Mouse (Mus musculus) kidney, embryonic 16.5 days (tissue): ENCODE data around the gene Fam172a. TPM values are rescaled to one million over a fixed set of nuclear protein-coding genes. Genes with fewer than 3 reads are reported as not detected.

Source experiments
- ATAC-seq: fragments of 200-750 bp; cut with Nextera tagmentation; 2 replicates; pipeline ENCODE4 v1.8.0; 2017; ENCODE audit warnings: moderate TSS enrichment; ENCODE audit not compliant: low FRiP score, low TSS enrichment
- H3K27ac ChIP-seq: fragments of 300-500 bp; sonication (generic); 2 replicates; pipeline ENCODE4 v1.5.1; 2014; ENCODE audit warnings: low read length
- H3K27me3 ChIP-seq: fragments of 300-500 bp; sonication (generic); 2 replicates; pipeline ENCODE4 v1.6.1; 2014; ENCODE audit warnings: low read length, control low read depth, mixed read lengths; ENCODE audit not compliant: insufficient read depth
- H3K36me3 ChIP-seq: fragments of 300-500 bp; sonication (generic); 2 replicates; pipeline ENCODE4 v1.6.1; 2014; ENCODE audit warnings: low read length, control low read depth, mixed read lengths; ENCODE audit not compliant: insufficient read depth
- H3K4me1 ChIP-seq: fragments of 300-500 bp; sonication (generic); 2 replicates; pipeline ENCODE4 v1.6.1; 2014; ENCODE audit warnings: low read length, control low read depth, mixed read lengths; ENCODE audit not compliant: insufficient read depth
- H3K4me2 ChIP-seq: fragments of 300-500 bp; sonication (generic); replicated peaks from 2 replicates; pipeline ENCODE4 v1.6.1; 2014; ENCODE audit warnings: low read depth, low read length
- H3K4me3 ChIP-seq: fragments of 300-500 bp; sonication (generic); 2 replicates; pipeline ENCODE4 v1.5.1; 2014; ENCODE audit warnings: mild to moderate bottlenecking, low read length
- H3K9ac ChIP-seq: fragments of 300-500 bp; sonication (generic); replicated peaks from 2 replicates; pipeline ENCODE4 v1.6.1; 2014; ENCODE audit warnings: low read length
- H3K9me3 ChIP-seq: fragments of 300-500 bp; sonication (generic); 2 replicates; pipeline ENCODE4 v1.6.1; 2016; ENCODE audit warnings: low read length, control low read depth
- WGBS: fragments of 180-500 bp; shearing (Covaris S2); extraction: QIAGEN DNeasy Blood & Tissue Kit; methylation state at CpG from one replicate; pipeline ENCODE4 v1.1.7; 2014; 5-methylcytosine and 5-hydroxymethylcytosine counted together
- polyA plus RNA-seq: library from polyadenylated mRNA; unstranded; fragments of >200 nt; fragmentation: Nextera tagmentation; extraction: Ambion mirVana; gene quantifications from 2 replicates; pipeline ENCODE4 v1.2.1, GENCODE M21; 2015

The Fam172a gene
- polyA plus RNA-seq, 1 experiment from 2014 or later, result 23.3 TPM

- no peak overlapping the region for H3K4me3 ChIP-seq
Measured at GRCm38 (mm10) chr13:78206891-78207430, 505.1 kb downstream of the Fam172a start.

GRCm38 (mm10) chr13:78207796-78208645 is 506.2 kb downstream of the Fam172a start:
- Histone ChIP-seq H3K36me3 (no peaks in the 10 kb centered on the region), H3K27ac (no peak overlapping the region), H3K4me1 (peaks cover 51% of the 10 kb centered on the region), H3K4me3 (no peak overlapping the region), H3K27me3 (peaks cover 7% of the 10 kb centered on the region; the same call in 1 of the 2 replicates), H3K4me2 (peak overlapping the region; percentile 32), H3K9me3 (no peaks in the 10 kb centered on the region), H3K9ac (no peak overlapping the region)
- no peak for ATAC-seq
- WGBS, result 25% methylated on average over 12 of the region's 12 CpGs

More at GRCm38 (mm10) chr13:78206891-78207430, 505.1 kb downstream of the Fam172a start:
- Histone ChIP-seq H3K4me2 (peak overlapping the region; percentile 44), H3K27me3 (peaks cover 7% of the 10 kb centered on the region; the same call in 1 of the 2 replicates), H3K4me1 (peaks cover 49% of the 10 kb centered on the region), H3K9me3 (no peaks in the 10 kb centered on the region), H3K27ac (no peak overlapping the region), H3K9ac (no peak overlapping the region), H3K36me3 (no peaks in the 10 kb centered on the region)
- WGBS, result 58% methylated on average over 7 of the region's 7 CpGs
- ATAC-seq, result no peak

GRCm38 (mm10) chr13:78208689-78209410 is 507.0 kb downstream of the Fam172a start:
- Histone ChIP-seq H3K27me3 (peaks cover 7% of the 10 kb centered on the region; the same call in 1 of the 2 replicates), H3K4me1 (peaks cover 50% of the 10 kb centered on the region), H3K4me3 (no peak overlapping the region), H3K9me3 (no peaks in the 10 kb centered on the region), H3K36me3 (no peaks in the 10 kb centered on the region), H3K4me2 (peak overlapping the region; percentile 88), H3K9ac (no peak overlapping the region), H3K27ac (no peak overlapping the region)
- no peak for ATAC-seq
- 30% methylated on average over 14 of the region's 14 CpGs for WGBS

GRCm38 (mm10) chr13:78209611-78210028 is 507.8 kb downstream of the Fam172a start:
- Histone ChIP-seq H3K9me3 (no peaks in the 10 kb centered on the region), H3K9ac (peak overlapping the region; percentile 59), H3K36me3 (no peaks in the 10 kb centered on the region), H3K27ac (0 out of 2 replicates have a peak overlapping the region, but pooled peaks have one; percentile 43), H3K4me2 (peak overlapping the region; percentile 88), H3K27me3 (peaks cover 7% of the 10 kb centered on the region; the same call in 1 of the 2 replicates), H3K4me3 (peak overlapping the region; percentile 47), H3K4me1 (peaks cover 43% of the 10 kb centered on the region)
- WGBS, result 3% methylated on average over 12 of the region's 12 CpGs
- ATAC-seq, result peak; percentile 3; the same call in 1 of the 2 replicates

- Histone ChIP-seq H3K9me3 (no peaks in the 10 kb centered on the region), H3K27me3 (peaks cover 7% of the 10 kb centered on the region; the same call in 1 of the 2 replicates), H3K9ac (peak overlapping the region; percentile 59), H3K4me1 (peaks cover 41% of the 10 kb centered on the region), H3K27ac (0 out of 2 replicates have a peak overlapping the region, but pooled peaks have one; percentile 43), H3K4me2 (peak overlapping the region; percentile 88), H3K36me3 (no peaks in the 10 kb centered on the region), H3K4me3 (peak overlapping the region; percentile 47)
- ATAC-seq, result peak; percentile 80
- WGBS, result under 1% methylated on average over 38 of the region's 38 CpGs
Measured at GRCm38 (mm10) chr13:78210029-78210747, 508.4 kb downstream of the Fam172a start.

GRCm38 (mm10) chr13:78210748-78211089 is 508.9 kb downstream of the Fam172a start:
- H3K4me2 ChIP-seq, result peak overlapping the region; percentile 88
- 10% methylated on average over 13 of the region's 13 CpGs for WGBS
- no peaks in the 10 kb centered on the region for H3K9me3 ChIP-seq
- peak overlapping the region; percentile 59 for H3K9ac ChIP-seq
- H3K4me1 ChIP-seq, result peaks cover 41% of the 10 kb centered on the region
- no peak overlapping the region for H3K27ac ChIP-seq
- peak; percentile 33; the same call in 1 of the 2 replicates for ATAC-seq
- H3K27me3 ChIP-seq, result peaks cover 7% of the 10 kb centered on the region; the same call in 1 of the 2 replicates
- peak overlapping the region; percentile 47 for H3K4me3 ChIP-seq
- H3K36me3 ChIP-seq, result no peaks in the 10 kb centered on the region

- ATAC-seq, result no peak
- Histone ChIP-seq H3K9me3 (no peaks in the 10 kb centered on the region), H3K36me3 (no peaks in the 10 kb centered on the region), H3K4me2 (no peak overlapping the region), H3K4me3 (no peak overlapping the region), H3K27ac (no peak overlapping the region), H3K27me3 (peaks cover 7% of the 10 kb centered on the region; the same call in 1 of the 2 replicates), H3K4me1 (peaks cover 41% of the 10 kb centered on the region), H3K9ac (no peak overlapping the region)
- 43% methylated on average over 14 of the region's 14 CpGs for WGBS
Measured at GRCm38 (mm10) chr13:78211231-78212010, 509.6 kb downstream of the Fam172a start.

- WGBS, result 55% methylated on average over 15 of the region's 15 CpGs
- Histone ChIP-seq H3K9ac (no peak overlapping the region), H3K4me2 (no peak overlapping the region), H3K36me3 (no peaks in the 10 kb centered on the region), H3K27ac (no peak overlapping the region), H3K4me1 (peaks cover 39% of the 10 kb centered on the region), H3K4me3 (no peak overlapping the region), H3K9me3 (no peaks in the 10 kb centered on the region), H3K27me3 (peaks cover 7% of the 10 kb centered on the region; the same call in 1 of the 2 replicates)
- no peak for ATAC-seq
Measured at GRCm38 (mm10) chr13:78212111-78212510, 510.3 kb downstream of the Fam172a start.
